In genomic region chr15:79258521-79258920, GRCm38 (mm10) we compare ENCODE assay signal across 16 mouse cellular contexts. TPM values are rescaled to one million over a fixed set of nuclear protein-coding genes. Genes with fewer than 3 reads are reported as not detected.
DNase-seq lines count a peak whose midpoint lies in the region; ATAC-seq and TF ChIP-seq lines count a peak whose summit lies in the region.
"Had no signal": no experiment of that assay in that cellular context is flagged by ENCODE, and none has a peak within 500 bp of the region (broad histone marks: within the 10 kb centered on the region; RNA-seq: fewer than 3 reads in every experiment).

No protein-coding gene starts in this region.

- H3K36me3 ChIP-seq in lung, embryonic 14.5 days (ENCODE audit: insufficient read depth), result no peaks in the 10 kb centered on the region
- no peaks in the 10 kb centered on the region for H3K36me3 ChIP-seq in ES-E14 (ENCODE audit: control insufficient read depth, insufficient read depth, low read length, poor library complexity, severe bottlenecking)
- H3K36me3 ChIP-seq: hindbrain, embryonic 13.5 days; lung, embryonic 15.5 days; stomach, embryonic 15.5 days had no signal

- in situ Hi-C loops in ES-E14 (cut with MboI; ENCODE audit: low sequenced_read_pairs in 2 of 2, unreplicated experiment in 2 of 2), result no loop called here

- DNase-seq in lung, embryonic 14.5 days, result peak; percentile 31
- DNase-seq in lung, postnatal 25 days (ENCODE audit: low spot score), result no peak
- DNase-seq in ES-E14 (ENCODE audit: low read depth, low spot score), result no peak
- DNase-seq in kidney, adult 9 months, result peak; percentile 88
- DNase-seq in kidney, postnatal 4 days, result peak; percentile 69 to 78
- DNase-seq in left cerebral cortex, adult 18-20 months (ENCODE audit: low spot score in 2 of 2), result no peak
- no peak for DNase-seq in layer of hippocampus, adult 18-20 months (ENCODE audit: low spot score in 2 of 2)
- DNase-seq: cerebellum, adult 9-10 months; gastrocnemius, postnatal 10 days; thymus, postnatal 36 days had no signal

- H3K9ac ChIP-seq in lung, embryonic 14.5 days, result no peak overlapping the region
- H3K9ac ChIP-seq in ES-E14 (ENCODE audit: insufficient read depth, low read depth, low read length, poor library complexity, severe bottlenecking), result peak overlapping the region; percentile 46
- H3K9ac ChIP-seq: hindbrain, embryonic 13.5 days; lung, embryonic 15.5 days; stomach, embryonic 15.5 days had no signal

- no peak overlapping the region for H3K4me3 ChIP-seq in lung, embryonic 14.5 days (ENCODE audit: low read depth, low read length)
- peak overlapping the region; percentile 40 to 46; a peak in 2 of 4 replicates for H3K4me3 ChIP-seq in ES-E14 (ENCODE audit: insufficient read depth in 1 of 2, low read depth in 1 of 2, low read length in 2 of 2, poor library complexity in 1 of 2, severe bottlenecking in 1 of 2)
- H3K4me3 ChIP-seq: hindbrain, embryonic 13.5 days; lung, embryonic 15.5 days; stomach, embryonic 15.5 days had no signal

- no peak overlapping the region for H3K4me2 ChIP-seq in lung, embryonic 14.5 days
- H3K4me2 ChIP-seq: hindbrain, embryonic 13.5 days; lung, embryonic 15.5 days; stomach, embryonic 15.5 days had no signal

- ATAC-seq in lung, embryonic 14.5 days (ENCODE audit: insufficient read depth), result no peak
- ATAC-seq: Patski had no signal

- no peaks in the 10 kb centered on the region for H3K4me1 ChIP-seq in lung, embryonic 14.5 days (ENCODE audit: insufficient read depth)
- peaks cover 2% of the 10 kb centered on the region in 2 experiments; a peak in 2 of 4 replicates for H3K4me1 ChIP-seq in ES-E14 (ENCODE audit: control insufficient read depth in 2 of 2, insufficient read depth in 2 of 2, low read length in 2 of 2, poor library complexity in 1 of 2)

- H3K9me3 ChIP-seq in lung, embryonic 14.5 days (ENCODE audit: low read depth, low read length), result no peaks in the 10 kb centered on the region
- no peaks in the 10 kb centered on the region for H3K9me3 ChIP-seq in ES-E14 (ENCODE audit: control insufficient read depth, insufficient read depth, low read depth, low read length)
- H3K9me3 ChIP-seq: hindbrain, embryonic 13.5 days; lung, embryonic 15.5 days; stomach, embryonic 15.5 days had no signal

- H3K27ac ChIP-seq in lung, embryonic 14.5 days (ENCODE audit: low read depth), result no peak overlapping the region
- no peak overlapping the region for H3K27ac ChIP-seq in ES-E14 (ENCODE audit: insufficient read depth, low read depth, low read length, poor library complexity, severe bottlenecking)
- H3K27ac ChIP-seq: hindbrain, embryonic 13.5 days; lung, embryonic 15.5 days; stomach, embryonic 15.5 days had no signal

- H3K27me3 ChIP-seq in lung, embryonic 14.5 days (ENCODE audit: insufficient read depth, low read length), result peaks cover 39% of the 10 kb centered on the region
- H3K27me3 ChIP-seq: Patski had no signal

- no peak for TF ChIP-seq CTCF in lung, embryonic 14.5 days (IDR thresholded peaks at IDR 0.05; ENCODE audit: low read depth)

- WGBS in lung, embryonic 14.5 days, result 26% methylated on average over 17 of the region's 17 CpGs

TF ChIP-seq in ES-E14, 5 proteins besides CTCF, POLR2A, EP300 and RAD21:
- TF ChIP-seq CHD2 (IDR thresholded peaks at IDR 0.05; ENCODE audit: low read depth, low read length) (no peak), HCFC1 (IDR thresholded peaks at IDR 0.05; ENCODE audit: borderline replicate concordance, insufficient read depth, low read length) (no peak), MAFK (IDR thresholded peaks at IDR 0.05; ENCODE audit: insufficient read depth, low read depth, low read length) (no peak), ZNF384 (IDR thresholded peaks at IDR 0.05; ENCODE audit: low read depth, low read length) (no peak), ZC3H11A (IDR thresholded peaks at IDR 0.05; ENCODE audit: borderline replicate concordance, low read depth, low read length) (no peak)
TF ChIP-seq in ES-E14: peak in this region for 0.

RNA-seq across cellular contexts. Expression of gene Slc16a8, which starts 4.0 kb away (rescaled TPM):
- polyA plus RNA-seq in lung, embryonic 14.5 days (2014; fragmentation: Nextera tagmentation; extraction: Ambion mirVana), result 0.11 and 0.18 TPM in 2 replicates
- 0.58 and 0.69 TPM in 2 replicates for total RNA-seq in ES-E14 (2012; rRNA removed)
- total RNA-seq in left cerebral cortex, adult 18-20 months (2021), result not detected
- total RNA-seq in layer of hippocampus, adult 18-20 months (2021), result under 1 TPM; 0.18 to 0.25 TPM
- total RNA-seq: layer of hippocampus, postnatal 25 days; liver, adult 2 months had no signal
- polyA plus RNA-seq: liver, adult 2 months had no signal

RNA-seq across cellular contexts. Expression of gene Baiap2l2, which starts 26.8 kb away (rescaled TPM):
- 3.1 and 3.9 TPM in 2 replicates for polyA plus RNA-seq in lung, embryonic 14.5 days (2014; fragmentation: Nextera tagmentation; extraction: Ambion mirVana)
- total RNA-seq in ES-E14 (2012; rRNA removed), result 0.13 and 0.58 TPM in 2 replicates
- 1 to 10 TPM; 3.1 to 4.9 TPM for total RNA-seq in left cerebral cortex, adult 18-20 months (2021)
- total RNA-seq in layer of hippocampus, adult 18-20 months (2021), result 1 to 10 TPM; 1.9 to 4.8 TPM
- total RNA-seq: liver, adult 2 months had no signal

RNA-seq across cellular contexts. Expression of gene Gm49486, which starts 29.3 kb away (rescaled TPM):
- polyA plus RNA-seq in lung, embryonic 14.5 days (2014; fragmentation: Nextera tagmentation; extraction: Ambion mirVana), result 0.18 and 0.53 TPM in 2 replicates
- 0.16 and 0.36 TPM in 2 replicates for total RNA-seq in ES-E14 (2012; rRNA removed)
- total RNA-seq in left cerebral cortex, adult 18-20 months (2021), result under 1 TPM; 0.16 to 0.42 TPM
- total RNA-seq in layer of hippocampus, adult 18-20 months (2021), result under 1 TPM in 1 of 2 experiments, not detected in 1; 0.28 TPM
- total RNA-seq: liver, adult 2 months had no signal
- polyA plus RNA-seq: liver, adult 2 months had no signal

RNA-seq across cellular contexts. Expression of gene Pick1, which starts 29.5 kb away (rescaled TPM):
- 18.1 and 18.7 TPM in 2 replicates for polyA plus RNA-seq in lung, embryonic 14.5 days (2014; fragmentation: Nextera tagmentation; extraction: Ambion mirVana)
- total RNA-seq in ES-E14 (2012; rRNA removed), result 61.0 and 85.9 TPM in 2 replicates
- total RNA-seq in left cerebral cortex, adult 18-20 months (2021), result 10 to 100 TPM; 47.1 to 54.0 TPM
- 10 to 100 TPM; 44.4 to 46.4 TPM for total RNA-seq in layer of hippocampus, adult 18-20 months (2021)

Comparison
In these comparisons a context has a peak if more than half of its experiments do, and no peak if none do; other contexts are left out.
1. DNase-seq: peak in lung, embryonic 14.5 days (single experiment), kidney, adult 9 months (single experiment) and kidney, postnatal 4 days (2 of 2); none in lung, postnatal 25 days (single experiment), ES-E14 (single experiment), left cerebral cortex, adult 18-20 months (0 of 2) and layer of hippocampus, adult 18-20 months (0 of 2).